Mouse (Mus musculus) CD8-positive naive resting alpha-beta T cell, adult 2 months (primary cell): Measurements from ENCODE around the gene Pacsin2.
"Not testable (repeated sequence)": the region's sequence is repeated elsewhere in the genome, so short reads cannot be mapped to it uniquely, and the experiment has no call there.

ENCODE experiments used
- DNase-seq, 2 experiments: peaks; one replicate each; pipeline ENCODE4 v3.0.0; 2022; ENCODE audit warnings: low read depth in 2 of 2, low spot score in 2 of 2

The Pacsin2 gene

DNA sequence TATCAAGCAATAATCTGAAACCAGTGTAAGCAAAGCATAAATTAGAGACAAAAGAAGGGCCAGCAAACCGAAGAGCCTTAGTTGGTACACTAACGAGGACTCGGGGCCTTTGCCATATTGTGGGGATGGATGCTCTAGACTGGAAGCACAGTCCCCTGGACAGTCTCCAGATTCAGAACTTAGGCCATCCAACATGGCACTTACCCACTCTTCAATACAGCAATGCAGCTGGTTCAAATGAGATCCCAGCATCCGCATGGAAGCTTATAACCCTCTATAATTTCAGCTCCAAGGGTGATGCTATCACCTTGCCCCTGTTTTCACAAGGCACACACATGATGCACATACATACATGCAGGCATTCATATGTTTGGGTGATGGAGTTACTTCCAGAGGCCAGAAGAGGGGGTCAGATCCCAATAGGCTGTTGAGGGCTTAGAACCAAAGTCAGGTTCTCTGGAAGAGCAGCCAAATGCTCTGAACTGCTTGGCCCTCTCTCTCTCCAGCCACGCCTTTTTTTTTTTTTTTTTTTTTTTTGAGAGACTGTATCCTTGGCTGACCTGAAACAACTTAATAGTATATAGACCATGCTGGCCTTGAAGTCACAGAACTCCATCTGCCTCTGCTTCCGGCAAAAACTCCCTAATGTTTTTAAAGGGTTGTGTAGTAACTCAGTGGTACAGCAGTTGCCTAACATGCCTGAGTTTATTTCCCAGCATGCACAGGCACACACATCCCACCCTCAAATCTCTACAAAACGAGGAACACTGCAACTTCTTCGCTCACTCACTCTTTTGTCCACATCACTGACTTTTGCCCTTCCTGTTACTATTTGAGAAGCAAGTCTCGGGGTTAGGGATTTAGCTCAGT is 36.9 kb downstream of the Pacsin2 start:
- no peak for DNase-seq

DNA sequence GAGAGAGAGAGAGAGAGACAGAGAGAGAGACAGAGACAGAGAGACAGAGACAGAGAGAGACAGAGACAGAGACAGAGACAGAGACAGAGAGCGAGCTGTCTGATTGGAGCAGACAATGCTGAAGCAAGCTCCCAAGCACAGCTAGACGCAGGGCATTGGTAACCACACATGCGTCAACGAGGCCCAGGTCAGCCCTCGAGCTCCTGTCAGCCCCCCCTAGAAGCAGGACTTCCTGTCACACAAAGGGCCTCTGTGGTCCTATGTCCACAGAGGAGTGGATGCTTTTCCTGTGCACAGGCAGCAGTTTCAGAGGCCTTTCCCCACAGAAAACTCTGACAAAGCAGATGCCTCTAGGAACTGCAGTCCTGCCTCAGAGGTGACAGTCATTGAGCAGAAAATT is 38.6 kb downstream of the Pacsin2 start:
- no peak for DNase-seq

DNA sequence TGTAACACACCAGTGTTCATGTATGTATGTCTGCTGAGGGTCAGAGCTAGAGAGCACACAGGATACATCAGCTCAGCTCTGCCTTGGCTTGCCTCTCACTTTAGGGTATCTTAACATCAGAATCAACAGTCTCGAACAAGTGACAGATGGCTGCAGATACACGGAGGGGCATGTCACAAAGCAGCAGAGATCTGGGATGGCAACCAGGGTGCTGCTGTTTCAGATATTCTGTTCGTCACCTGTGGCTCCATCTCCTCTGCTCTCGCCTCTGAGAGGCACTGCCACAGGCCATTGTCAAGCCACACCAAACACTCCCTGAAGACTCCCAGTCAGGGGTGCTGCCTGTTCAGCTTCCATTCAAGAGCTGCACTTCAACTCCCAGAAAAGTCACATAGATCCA is 39.1 kb downstream of the Pacsin2 start:
- no peak for DNase-seq

DNA sequence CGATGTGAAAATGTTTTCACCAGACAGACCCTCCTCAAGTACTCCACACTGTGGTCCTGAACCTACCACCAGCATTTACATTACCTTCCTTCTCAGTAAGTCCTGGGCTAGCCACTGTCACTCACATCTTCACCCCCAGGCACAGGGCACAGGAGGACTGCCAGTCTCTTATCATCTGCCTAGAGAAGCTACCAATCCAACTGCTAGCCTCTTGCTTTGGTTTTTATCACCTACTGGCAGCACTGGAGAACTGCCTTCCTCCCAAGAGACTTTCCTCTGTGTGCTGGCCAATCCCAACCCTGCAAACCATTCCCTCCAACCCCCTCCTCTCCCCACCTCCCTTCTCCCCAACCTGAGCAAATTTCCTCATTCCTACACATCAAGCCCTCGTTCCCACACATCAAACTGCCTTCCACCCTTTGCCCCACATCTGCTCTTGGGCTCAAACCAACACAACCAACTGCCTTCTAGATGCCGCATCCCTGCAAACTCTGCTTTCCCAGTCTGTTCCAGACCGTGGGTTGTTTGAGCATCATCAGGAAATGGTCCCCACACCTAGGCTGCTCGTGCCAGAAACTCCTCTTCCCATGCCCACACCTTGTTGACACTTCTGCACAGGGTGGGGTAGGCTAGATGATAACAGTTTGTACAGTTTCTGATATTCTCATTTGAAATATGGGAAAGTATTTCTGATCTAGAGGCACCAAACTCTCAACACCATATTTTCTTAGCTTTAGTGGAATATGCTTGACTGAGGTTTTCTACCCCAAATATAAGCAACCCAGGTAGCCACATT is 40.6 kb downstream of the Pacsin2 start:
- no peak for DNase-seq

DNA sequence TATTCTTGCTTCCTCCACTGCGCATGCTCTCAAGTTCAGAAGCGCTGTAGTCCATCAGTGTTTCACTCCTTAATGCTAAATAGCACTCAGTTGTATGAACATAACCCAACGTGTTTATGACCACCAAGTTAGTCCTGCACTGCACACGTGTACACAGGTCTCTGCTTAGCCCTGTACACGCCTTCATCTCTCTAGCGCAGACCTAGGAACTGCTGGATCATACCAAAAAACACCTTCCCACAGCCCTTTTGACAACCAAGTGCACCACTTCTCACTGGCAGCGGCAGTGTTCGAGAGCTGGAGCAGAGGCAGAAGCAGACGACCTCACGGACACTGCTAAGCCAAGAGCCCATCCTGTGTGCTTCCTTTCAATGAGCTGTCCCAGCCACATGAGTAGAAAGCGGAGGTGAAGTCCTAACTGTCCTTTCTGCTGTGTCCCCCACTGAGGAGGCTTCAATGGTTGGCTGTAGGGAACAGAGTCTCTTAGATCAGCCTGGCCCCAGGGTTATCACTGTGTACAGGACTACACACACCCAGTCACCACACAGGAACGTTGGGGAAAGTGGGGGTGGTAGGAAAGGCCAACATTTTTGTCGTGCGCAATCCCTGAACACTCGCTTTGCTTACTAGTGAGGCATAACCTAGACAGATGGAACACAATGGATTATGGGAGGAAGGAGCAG is 42.0 kb downstream of the Pacsin2 start:
- no peak for DNase-seq

DNA sequence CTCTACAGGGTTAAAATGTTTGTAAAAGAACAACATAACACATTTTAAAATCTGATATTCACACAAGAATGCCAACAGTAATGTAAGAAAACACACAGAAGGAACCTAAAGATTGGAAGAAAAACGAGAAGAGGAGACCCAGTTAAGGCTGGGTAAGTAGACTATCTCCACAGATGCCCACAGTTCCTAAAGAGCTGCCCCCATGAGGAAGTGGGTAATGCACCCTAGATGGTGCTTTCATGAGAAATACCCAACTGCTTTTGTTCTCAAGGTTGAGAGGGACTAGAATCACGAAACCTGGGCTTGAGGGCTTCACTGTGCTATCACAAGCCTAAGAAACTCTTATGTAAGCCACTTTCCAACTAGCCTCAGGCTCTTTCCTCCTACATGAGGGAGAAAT is 44.8 kb downstream of the Pacsin2 start:
- DNase-seq: no peak

DNA sequence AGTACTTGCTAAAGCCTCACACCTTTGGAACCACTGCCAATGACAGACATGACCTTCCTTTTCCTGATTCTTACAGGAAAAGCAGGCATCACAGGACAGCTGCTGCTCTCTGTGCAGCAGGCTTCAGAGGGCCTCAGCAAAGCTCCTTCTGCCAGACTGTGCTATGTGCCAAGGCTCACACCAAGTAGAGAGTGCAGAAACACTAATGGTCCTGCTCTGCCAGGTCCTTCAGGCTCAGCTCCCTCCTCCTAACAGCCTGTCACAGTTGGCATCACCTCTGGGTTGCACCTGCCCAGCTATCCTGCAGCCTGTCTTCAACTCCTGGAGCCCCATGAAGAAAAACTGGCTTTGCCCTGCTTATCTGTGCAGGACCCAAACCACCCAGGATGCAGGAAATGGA is 45.7 kb downstream of the Pacsin2 start:
- DNase-seq: no peak

DNA sequence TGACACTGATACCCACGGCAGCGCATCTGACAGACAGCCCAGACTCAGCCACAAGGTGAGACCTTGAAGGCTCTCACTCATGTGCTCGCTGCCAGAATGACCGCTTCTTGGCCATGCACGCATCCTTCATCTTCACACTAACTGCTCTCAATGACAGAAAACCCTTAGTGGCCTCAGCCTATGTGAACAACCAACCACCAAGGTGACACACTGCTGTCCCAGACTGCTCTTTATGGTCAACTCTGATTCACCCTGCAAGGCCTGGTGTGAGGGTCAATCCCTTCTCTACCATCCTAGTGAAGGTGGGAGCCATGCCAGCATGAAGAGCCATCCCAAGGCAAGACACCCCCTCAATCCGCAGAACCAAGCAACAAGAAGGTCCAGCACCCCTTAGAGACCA is 46.5 kb downstream of the Pacsin2 start:
- no peak for DNase-seq

DNA sequence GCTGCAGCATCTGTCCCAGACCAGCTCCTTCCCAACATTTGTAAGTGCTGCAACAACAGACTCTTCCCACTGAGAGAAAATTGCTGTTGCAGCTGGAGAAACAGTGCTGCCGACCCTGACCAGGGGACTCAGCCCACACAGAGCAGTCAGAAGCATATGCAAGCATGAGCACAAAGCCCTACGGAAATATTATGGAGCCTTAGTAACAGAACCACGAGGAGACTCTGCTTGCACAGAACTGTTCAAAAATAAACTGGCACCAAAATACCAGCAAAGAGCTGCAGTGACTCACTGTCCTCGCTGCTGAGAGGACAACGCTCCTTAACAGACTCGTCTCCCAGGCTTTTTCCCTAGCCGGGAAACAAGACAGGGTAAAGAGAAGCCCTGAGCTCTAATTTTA is 47.0 kb downstream of the Pacsin2 start:
- no peak for DNase-seq

DNA sequence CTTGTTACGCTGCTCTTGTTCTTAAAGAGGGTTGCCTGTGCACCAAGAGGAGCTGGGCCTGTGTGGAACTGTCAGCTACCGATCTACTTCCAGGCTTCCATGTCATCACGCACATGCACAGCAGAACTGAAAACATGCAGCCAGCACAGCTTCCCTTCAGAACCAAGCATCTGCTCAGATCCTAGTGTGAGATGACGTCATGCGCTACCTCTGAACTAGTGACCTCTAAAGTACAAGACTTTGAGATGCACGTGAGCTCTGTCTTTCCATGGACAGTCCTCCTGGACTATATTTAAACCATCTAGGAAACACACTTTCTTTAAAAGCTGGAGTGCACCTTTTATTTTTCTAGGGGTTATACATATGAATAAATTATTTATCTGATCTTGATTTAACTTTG is 49.0 kb downstream of the Pacsin2 start:
- no peak for DNase-seq

DNA sequence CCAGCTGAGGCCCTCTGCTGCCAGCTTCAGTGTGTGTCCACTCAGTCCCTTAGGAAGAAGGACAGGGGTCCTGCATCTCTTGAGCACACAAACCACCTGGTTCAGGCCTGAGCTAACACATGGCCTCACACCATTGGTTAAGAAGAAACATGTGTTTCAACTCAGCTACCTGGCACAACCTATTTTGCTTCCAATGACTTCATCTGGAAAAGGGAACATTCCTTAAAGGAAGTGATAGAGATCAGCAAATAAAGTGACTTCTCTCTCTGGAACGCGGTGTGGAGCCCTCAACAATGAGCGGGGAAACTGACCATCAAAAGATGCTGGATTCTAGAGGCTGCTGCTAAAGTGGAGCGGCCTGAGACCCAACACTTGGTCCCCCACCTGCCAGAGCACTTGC is 52.8 kb downstream of the Pacsin2 start:
- DNase-seq: no peak

DNA sequence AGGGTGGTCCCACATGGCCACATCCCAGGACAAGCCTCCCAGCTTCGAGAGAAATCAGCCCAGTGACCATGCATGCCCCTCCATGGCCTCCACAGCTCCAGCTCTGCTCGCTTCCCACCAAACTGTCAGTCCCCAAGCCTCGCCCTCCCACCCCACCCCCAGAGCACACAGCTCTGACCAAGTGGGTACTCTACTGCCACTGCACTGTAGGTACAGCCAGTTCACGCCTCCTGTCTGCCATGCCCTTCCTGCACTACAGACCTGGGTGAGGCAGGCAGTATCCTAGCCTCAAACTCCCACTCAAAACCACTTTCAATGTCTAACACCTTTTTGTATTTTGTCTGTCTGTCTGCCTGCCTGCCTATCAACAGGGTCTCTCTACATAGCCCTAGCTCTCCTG is 53.7 kb downstream of the Pacsin2 start:
- no peak for DNase-seq

DNA sequence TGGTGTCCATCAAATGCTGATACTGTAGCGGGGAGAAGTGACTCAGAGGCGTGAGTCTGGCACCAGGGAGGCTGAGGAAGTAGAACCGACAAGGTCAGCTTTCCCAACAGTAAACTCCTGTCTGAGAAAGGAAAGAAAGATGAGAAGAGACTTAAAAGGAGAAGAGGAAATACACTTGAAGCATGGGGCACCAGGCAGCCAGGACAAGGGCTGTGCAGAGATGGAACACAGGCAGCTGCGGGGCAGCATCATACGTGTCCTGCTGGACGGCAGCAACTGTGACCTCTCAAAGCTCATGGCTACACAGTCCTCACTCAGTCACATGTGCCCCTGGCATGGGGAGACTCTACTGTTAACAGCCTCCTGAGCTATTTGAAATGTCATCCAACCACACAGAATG is 54.1 kb downstream of the Pacsin2 start:
- no peak for DNase-seq

DNA sequence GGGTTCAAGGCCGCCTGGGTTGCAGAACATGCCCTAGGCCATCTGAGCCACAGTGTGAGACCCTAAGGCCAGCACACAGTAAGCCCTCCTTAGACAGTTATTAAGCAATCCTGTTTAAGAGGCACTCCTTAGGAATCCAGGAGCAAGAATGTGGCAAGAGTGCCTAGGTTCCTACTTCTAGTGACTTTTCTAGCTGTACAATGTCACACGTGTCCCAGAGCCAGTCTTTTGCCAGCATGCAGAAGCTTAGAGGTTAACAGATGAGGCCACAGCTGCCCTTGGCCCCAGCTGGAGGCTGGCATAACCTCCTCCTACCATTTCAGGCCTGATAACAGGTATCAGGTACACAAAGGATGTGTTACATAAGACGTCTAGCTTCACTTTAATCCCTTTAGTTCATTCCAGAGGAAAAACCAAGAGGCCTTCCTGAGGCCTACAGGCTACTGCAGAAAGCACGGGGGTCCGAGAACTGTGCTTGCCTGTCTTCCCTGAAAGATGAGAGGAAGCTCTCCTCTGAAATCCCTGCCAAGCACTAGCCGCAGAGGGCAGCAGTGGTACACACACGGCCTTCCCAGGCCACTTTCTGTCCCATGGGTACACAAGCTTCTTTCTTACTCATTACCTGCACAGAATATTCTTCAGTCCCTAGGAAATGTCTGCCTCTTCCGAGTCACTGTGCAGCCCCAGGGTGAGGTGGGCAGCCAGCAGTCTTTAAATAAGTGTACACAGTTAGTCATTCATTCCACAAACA is 55.5 kb downstream of the Pacsin2 start:
- no peak for DNase-seq

DNA sequence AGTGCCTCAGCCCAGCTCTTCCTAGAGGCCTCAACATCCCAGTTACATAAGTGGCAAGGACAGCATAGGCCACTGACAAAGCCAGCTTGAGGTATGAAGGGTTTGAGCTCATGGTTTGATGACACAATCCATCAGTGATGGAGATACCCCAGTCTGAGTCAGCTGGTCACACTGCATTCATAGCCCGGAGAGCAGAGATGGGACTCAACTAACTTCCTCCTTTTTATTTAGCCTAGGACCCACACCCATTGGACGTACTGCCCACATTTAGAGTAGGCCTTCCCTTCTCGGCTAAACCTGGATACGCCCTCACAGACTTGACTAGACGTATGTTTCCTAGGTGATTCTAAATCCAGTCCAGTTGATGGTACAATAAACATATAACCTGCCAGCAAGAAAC is 56.2 kb downstream of the Pacsin2 start:
- no peak for DNase-seq

DNA sequence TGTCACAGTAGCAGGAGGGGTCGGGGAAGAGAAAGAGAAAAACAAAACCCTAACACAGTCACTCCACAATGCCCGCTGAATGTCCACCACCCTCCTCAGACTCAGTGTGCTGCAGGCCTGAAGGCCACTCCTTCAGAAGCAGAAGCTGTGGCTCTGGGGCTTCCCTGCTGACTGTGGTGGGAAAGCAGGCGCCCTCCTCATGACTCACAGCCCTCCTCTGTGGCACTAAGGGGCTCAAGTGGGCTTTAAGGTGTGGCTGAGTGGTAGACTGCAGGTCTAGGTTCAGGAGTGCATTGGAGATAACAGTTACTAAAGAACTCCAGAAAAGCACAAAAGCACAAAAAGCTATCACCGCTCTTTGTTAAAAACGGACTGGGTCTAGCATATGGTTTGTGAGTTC is 56.9 kb downstream of the Pacsin2 start:
- no peak for DNase-seq

DNA sequence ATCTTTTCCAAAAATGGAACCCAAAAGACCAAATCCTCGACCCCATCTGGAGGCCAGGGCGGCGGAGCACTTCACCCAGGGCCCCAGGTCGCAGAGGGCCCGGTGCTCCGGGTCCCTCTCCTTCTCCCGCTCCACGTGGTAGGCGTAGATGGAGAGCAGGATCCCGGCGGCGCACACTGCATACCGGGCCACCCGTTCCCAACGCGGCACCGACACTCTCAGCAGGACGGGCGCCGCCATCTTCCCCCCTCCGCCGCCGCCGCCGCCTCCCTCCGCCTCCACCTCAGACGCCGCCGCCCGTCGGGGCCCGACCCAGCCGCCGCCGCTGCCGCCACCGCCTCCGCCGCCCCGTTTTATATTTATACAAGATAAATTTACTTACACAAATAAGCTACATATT is 58.5 kb downstream of the Pacsin2 start:
- not testable (repeated sequence) for DNase-seq

DNA sequence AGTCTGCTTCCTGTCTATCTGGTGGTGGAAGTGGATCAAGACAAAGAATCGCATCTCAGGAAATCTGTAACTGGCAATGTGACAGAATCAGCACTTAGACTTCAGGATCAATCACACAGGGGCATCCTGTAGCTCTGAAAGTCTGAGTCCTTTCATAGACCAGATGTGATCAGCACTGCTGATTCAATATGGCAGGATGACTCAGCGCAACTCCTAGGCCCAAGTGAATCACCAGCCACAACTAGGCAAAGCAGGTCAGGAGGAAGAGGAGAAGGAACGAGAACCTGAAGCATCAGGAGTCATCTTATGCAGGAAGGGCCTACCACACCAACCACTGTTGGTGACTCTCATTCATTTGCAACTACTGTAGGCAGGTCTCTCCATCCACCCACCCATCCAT is 60.4 kb downstream of the Pacsin2 start:
- no peak for DNase-seq

DNA sequence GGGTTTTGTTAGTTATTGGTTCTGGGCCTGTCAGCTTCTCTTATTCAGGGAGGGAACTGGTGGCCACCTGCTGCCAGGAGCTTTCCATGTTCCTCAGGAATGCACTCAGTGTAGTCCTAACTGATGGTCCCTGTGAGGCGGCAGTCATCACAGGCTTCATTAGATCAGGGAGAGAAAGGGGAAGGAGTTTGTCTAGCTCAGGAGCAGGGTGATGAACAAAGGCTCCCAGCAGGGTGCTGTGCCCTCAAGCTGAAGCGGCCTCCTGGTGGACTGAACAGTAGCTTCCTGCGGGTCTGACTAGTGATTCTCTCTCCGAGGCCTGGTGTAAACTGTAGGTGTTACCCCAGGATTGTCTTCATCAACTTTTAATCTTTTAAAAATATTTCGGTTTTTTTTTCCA is 61.4 kb downstream of the Pacsin2 start:
- no peak for DNase-seq

DNA sequence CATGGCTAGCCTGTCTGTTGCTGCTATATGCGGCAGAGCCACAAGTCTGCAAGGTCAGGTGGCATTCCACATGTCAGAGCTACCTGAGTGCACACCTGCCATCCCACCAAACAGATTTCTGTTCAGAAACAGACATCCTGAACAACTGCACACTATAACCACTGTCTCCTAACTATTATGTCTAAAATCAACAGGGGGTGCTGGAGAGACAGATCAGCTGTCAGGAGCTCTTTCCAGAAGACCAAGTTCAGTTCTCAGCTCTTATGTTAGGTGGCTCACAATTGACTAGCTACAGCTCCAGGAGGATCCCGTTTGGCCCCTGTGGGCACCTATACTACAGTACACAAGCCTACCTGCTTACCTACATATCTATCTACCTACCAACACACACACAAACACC is 71.7 kb downstream of the Pacsin2 start:
- no peak for DNase-seq

DNA sequence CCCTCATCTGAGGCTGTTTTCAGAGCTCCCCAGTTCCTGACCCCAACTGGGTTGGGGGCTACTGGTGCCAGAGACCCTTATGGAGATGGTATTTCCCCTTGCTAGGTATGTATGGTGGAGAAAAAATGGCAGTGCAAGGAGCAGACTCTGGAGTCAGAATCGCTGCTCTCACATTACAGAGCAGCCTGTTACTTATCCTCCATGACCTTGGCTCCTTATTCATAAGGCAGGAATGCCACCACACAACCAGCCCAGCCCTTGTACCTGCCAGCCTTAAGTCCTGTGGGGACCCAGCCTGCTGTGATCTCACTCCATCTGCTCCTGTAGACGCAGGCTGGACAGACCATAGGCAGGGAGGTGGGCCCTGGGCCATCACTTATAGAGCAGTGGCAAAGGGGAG is 76.5 kb downstream of the Pacsin2 start:
- no peak for DNase-seq
